Mouse (Mus musculus) liver, embryonic 16.5 days (tissue): ENCODE results near the gene Cyp20a1. TPM values are rescaled to one million over a fixed set of nuclear protein-coding genes. Genes with fewer than 3 reads are reported as not detected.

Experiments used
- ATAC-seq: fragments of 200-750 bp; cut with Nextera tagmentation; 2 replicates; pipeline ENCODE4 v1.8.0; 2017; ENCODE audit warnings: low read depth, mild to moderate bottlenecking, moderate number of reproducible peaks, moderate library complexity
- H3K27ac ChIP-seq: fragments of 300-500 bp; sonication (generic); 2 replicates; pipeline ENCODE4 v1.5.1; 2014; ENCODE audit warnings: mild to moderate bottlenecking, low read length
- H3K27me3 ChIP-seq: fragments of 300-500 bp; sonication (generic); 2 replicates; pipeline ENCODE4 v1.6.1; 2014; ENCODE audit warnings: low read depth, low read length, mixed read lengths; ENCODE audit not compliant: control insufficient read depth, insufficient read depth
- H3K36me3 ChIP-seq: fragments of 300-500 bp; sonication (generic); 2 replicates; pipeline ENCODE4 v1.6.1; 2014; ENCODE audit warnings: mild to moderate bottlenecking; ENCODE audit not compliant: control insufficient read depth, insufficient read depth
- H3K4me1 ChIP-seq: fragments of 300-500 bp; sonication (generic); 2 replicates; pipeline ENCODE4 v1.6.1; 2014; ENCODE audit warnings: low read depth, low read length, mixed read lengths; ENCODE audit not compliant: control insufficient read depth
- H3K4me2 ChIP-seq: fragments of 300-500 bp; sonication (generic); 2 replicates; pipeline ENCODE4 v1.6.1; 2014; ENCODE audit warnings: low read depth, low read length, mixed read lengths
- H3K4me3 ChIP-seq: fragments of 300-500 bp; sonication (generic); 2 replicates; pipeline ENCODE4 v1.5.1; 2014; ENCODE audit warnings: low read depth, mild to moderate bottlenecking, low read length
- H3K9ac ChIP-seq: fragments of 300-500 bp; sonication (generic); 2 replicates; pipeline ENCODE4 v1.6.1; 2014; ENCODE audit warnings: low read depth, low read length
- H3K9me3 ChIP-seq: fragments of 300-500 bp; sonication (generic); replicated peaks from 2 replicates; pipeline ENCODE4 v1.6.1; 2016; ENCODE audit warnings: low read length; ENCODE audit not compliant: control insufficient read depth
- WGBS: fragments of 180-500 bp; shearing (Covaris S2); extraction: QIAGEN DNeasy Blood & Tissue Kit; methylation state at CpG from one replicate; pipeline ENCODE4 v1.1.7; 2014; ENCODE audit not compliant: insufficient replicate concordance; 5-methylcytosine and 5-hydroxymethylcytosine counted together
- polyA plus RNA-seq: library from polyadenylated mRNA; unstranded; fragments of >200 nt; fragmentation: Nextera tagmentation; extraction: Ambion mirVana; gene quantifications from 2 replicates; pipeline ENCODE4 v1.2.1, GENCODE M21; 2015

Cyp20a1 gene
- polyA plus RNA-seq, 1 experiment from 2014 or later: 9.0 TPM

- Histone ChIP-seq H3K4me2 (no peak overlapping the region), H3K4me1 (peaks cover 4% of the 10 kb centered on the region; the same call in 1 of the 2 replicates), H3K27me3 (no peaks in the 10 kb centered on the region), H3K27ac (no peak overlapping the region), H3K9ac (no peak overlapping the region), H3K4me3 (no peak overlapping the region), H3K36me3 (no peaks in the 10 kb centered on the region), H3K9me3 (no peaks in the 10 kb centered on the region)
- 78% methylated on average over 1 of the region's 1 CpGs for WGBS
- no peak for ATAC-seq
Observed at GRCm38 (mm10) chr1:60404848-60405247, 61.7 kb downstream of the Cyp20a1 start.

DNA sequence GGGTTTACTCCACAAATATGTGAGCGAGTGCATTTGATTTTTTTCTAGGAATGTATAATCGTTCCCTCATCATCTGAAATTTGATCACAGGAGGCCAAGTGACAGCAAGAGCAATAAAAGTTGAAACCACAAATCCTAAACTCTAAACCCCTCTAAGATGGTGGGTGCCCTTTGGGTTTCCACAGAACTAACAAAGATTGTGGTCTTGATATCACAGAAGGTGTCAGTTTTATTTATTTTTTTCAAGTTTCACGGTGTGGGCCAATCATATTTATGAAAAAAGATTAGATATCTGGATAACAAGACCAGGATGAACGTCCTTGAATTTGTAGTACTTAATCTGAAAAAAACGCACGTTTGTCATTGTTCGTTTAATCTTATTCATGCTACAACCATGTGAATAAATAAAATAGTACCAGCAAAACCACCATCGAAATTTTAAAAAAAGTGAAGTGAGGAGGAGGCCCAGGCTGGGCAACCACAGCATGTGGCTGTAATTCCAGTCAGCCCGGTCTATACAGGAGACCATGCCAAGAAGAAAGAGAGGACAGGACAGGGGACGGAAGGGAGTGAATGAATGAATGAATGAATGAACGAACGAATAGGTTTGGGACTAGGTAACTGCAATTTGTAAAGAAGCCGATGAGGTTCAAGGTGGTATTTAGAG, 65.5 kb downstream of the Cyp20a1 start:
- H3K27ac ChIP-seq: peak overlapping the region; percentile 41; the same call in 1 of the 2 replicates
- peak overlapping the region; percentile 82 for H3K4me3 ChIP-seq
- no peaks in the 10 kb centered on the region for H3K27me3 ChIP-seq
- peaks cover 7% of the 10 kb centered on the region for H3K4me1 ChIP-seq
- H3K9ac ChIP-seq: peak overlapping the region; percentile 72; the same call in 1 of the 2 replicates
- no peak for ATAC-seq
- no peaks in the 10 kb centered on the region for H3K9me3 ChIP-seq
- H3K36me3 ChIP-seq: no peaks in the 10 kb centered on the region
- 30% methylated on average over 13 of the region's 13 CpGs for WGBS
- H3K4me2 ChIP-seq: peak overlapping the region; percentile 93

- Histone ChIP-seq H3K9ac (peak within 1 kb of the TSS; percentile 72), H3K4me1 (peaks cover 7% of the 10 kb centered on the region), H3K9me3 (no peaks in the 10 kb centered on the region), H3K4me3 (peak within 1 kb of the TSS; percentile 82), H3K4me2 (peak within 1 kb of the TSS; percentile 93), H3K36me3 (no peaks in the 10 kb centered on the region), H3K27ac (peak within 1 kb of the TSS; percentile 75), H3K27me3 (no peaks in the 10 kb centered on the region)
- 0% methylated on average over 37 of the region's 69 CpGs for WGBS
- ATAC-seq: peak; percentile 90
Observed at GRCm38 (mm10) chr1:60409168-60409828, 66.2 kb downstream of the Cyp20a1 start, which contains the start of gene Abi2. TSS of gene Abi2 (plus strand) at chr1:60409619.

GRCm38 (mm10) chr1:60409928-60410817, 67.0 kb downstream of the Cyp20a1 start:
- Histone ChIP-seq H3K27me3 (no peaks in the 10 kb centered on the region), H3K27ac (peak overlapping the region; percentile 75), H3K9ac (peak overlapping the region; percentile 72), H3K4me3 (peak overlapping the region; percentile 82), H3K4me2 (peak overlapping the region; percentile 93), H3K9me3 (no peaks in the 10 kb centered on the region), H3K4me1 (peaks cover 7% of the 10 kb centered on the region), H3K36me3 (no peaks in the 10 kb centered on the region)
- 1% methylated on average over 53 of the region's 54 CpGs for WGBS
- ATAC-seq: peak; percentile 53

DNA sequence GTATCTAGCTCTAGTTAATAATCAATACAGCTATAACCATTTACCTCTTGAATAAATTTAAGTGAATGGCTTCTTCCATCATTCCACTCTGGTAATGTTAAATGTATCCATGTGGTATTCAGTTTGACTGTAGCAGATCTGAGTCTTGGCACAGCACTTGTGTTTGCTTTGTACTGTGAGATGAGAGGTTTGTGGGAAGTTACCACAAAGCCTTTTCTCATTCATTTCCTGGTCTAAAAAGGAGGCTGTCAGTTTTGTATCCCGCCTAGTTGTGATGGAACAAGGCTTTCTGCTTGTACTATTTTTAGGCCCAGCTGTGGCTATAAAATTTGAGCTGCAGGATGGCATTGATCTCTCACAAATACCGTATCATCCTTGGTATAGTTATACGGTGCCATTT, 73.6 kb downstream of the Cyp20a1 start:
- H3K4me1 ChIP-seq: no peaks in the 10 kb centered on the region; the same call in 1 of the 2 replicates
- no peak overlapping the region for H3K9ac ChIP-seq
- no peaks in the 10 kb centered on the region for H3K36me3 ChIP-seq
- H3K27ac ChIP-seq: no peak overlapping the region
- ATAC-seq: no peak
- H3K27me3 ChIP-seq: no peaks in the 10 kb centered on the region
- no peak overlapping the region for H3K4me2 ChIP-seq
- 35% methylated on average over 3 of the region's 3 CpGs for WGBS
- H3K9me3 ChIP-seq: no peaks in the 10 kb centered on the region
- H3K4me3 ChIP-seq: no peak overlapping the region

- H3K36me3 ChIP-seq: no peaks in the 10 kb centered on the region
- ATAC-seq: no peak
- H3K27me3 ChIP-seq: no peaks in the 10 kb centered on the region
- no peak overlapping the region for H3K4me2 ChIP-seq
- no peaks in the 10 kb centered on the region for H3K9me3 ChIP-seq
- no peaks in the 10 kb centered on the region for H3K4me1 ChIP-seq
- H3K27ac ChIP-seq: no peak overlapping the region
- H3K4me3 ChIP-seq: no peak overlapping the region
- WGBS: 65% methylated on average over 1 of the region's 1 CpGs
- H3K9ac ChIP-seq: no peak overlapping the region
Observed at GRCm38 (mm10) chr1:60423882-60424281, 80.8 kb downstream of the Cyp20a1 start.

DNA sequence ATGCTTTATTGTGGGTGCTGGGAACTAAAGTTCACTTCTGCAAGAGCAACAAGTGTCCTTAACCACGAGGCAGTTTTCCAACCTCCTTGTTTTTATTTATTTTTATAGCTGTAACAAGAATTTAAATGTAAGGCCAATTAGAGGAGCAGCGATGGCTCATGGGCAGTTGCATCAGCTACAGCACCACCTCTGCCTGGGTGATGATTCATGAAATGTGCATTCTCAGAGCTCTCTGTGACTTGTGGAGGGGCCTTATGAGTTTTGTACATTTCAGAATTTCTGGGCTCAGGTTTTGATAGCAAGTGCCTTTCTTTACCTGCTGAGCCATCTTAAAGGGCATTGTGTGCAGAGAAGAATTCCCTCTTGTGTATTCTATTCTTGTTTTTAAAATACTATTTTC, 85.2 kb downstream of the Cyp20a1 start:
- Histone ChIP-seq H3K4me1 (no peaks in the 10 kb centered on the region), H3K4me3 (no peak overlapping the region), H3K9ac (no peak overlapping the region), H3K36me3 (no peaks in the 10 kb centered on the region), H3K4me2 (no peak overlapping the region), H3K9me3 (no peaks in the 10 kb centered on the region), H3K27me3 (no peaks in the 10 kb centered on the region), H3K27ac (no peak overlapping the region)
- ATAC-seq: no peak
- 73% methylated on average over 2 of the region's 2 CpGs for WGBS

- no peaks in the 10 kb centered on the region for H3K4me1 ChIP-seq
- no peaks in the 10 kb centered on the region for H3K27me3 ChIP-seq
- 48% methylated on average over 2 of the region's 2 CpGs for WGBS
- H3K9me3 ChIP-seq: no peaks in the 10 kb centered on the region
- H3K4me3 ChIP-seq: no peak overlapping the region
- H3K27ac ChIP-seq: no peak overlapping the region
- H3K9ac ChIP-seq: no peak overlapping the region
- H3K36me3 ChIP-seq: no peaks in the 10 kb centered on the region
- no peak overlapping the region for H3K4me2 ChIP-seq
- no peak for ATAC-seq
Observed at GRCm38 (mm10) chr1:60428932-60429331, 85.8 kb downstream of the Cyp20a1 start.
